Mouse (Mus musculus): ENCODE data around the gene Elmo1. TPM values are rescaled to one million over a fixed set of nuclear protein-coding genes. Genes with fewer than 3 reads are reported as not detected.

Elmo1 gene
- total and polyA plus RNA-seq, 3 experiments: 5.2 to 7.6 TPM; not detected in 1

DNA sequence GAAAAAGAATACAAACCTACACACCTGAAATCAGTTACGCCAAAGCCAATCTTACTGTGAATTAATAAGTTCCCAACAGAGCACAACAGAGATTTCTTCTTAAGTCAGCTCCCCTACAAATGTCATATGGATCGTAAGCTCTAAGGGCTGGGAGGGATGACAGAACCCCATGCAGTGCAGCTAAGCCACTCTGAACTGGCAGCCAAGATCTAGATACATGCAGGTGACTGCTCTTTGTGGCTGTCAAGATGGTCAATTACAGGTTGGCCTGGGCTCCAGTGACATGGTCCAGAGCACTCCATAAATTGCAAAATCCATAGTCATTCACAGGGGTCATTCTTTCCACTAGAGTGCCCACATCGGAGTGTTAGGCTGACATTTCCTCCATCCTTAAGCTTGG lies 516.5 kb downstream of the Elmo1 start:
- Histone ChIP-seq H3K36me3 (ENCODE audit: control insufficient read depth in 1 of 2, insufficient read depth in 2 of 2, low read length in 2 of 2) (no peaks in the 10 kb centered on the region), H3K9me3 (replicated peaks; ENCODE audit: insufficient read depth, low read length) (no peaks in the 10 kb centered on the region), H3K27me3 (ENCODE audit: control insufficient read depth in 1 of 2, insufficient read depth in 2 of 2, low read length in 2 of 2) (no peaks in the 10 kb centered on the region), H3K9ac (ENCODE audit: control insufficient read depth, low read depth, low read length, poor library complexity, severe bottlenecking) (no peak overlapping the region), H3K27ac (ENCODE audit: control insufficient read depth, low read depth, low read length) (no peak overlapping the region), H3K4me3 (ENCODE audit: control insufficient read depth in 1 of 2, insufficient read depth in 1 of 2, low read depth in 2 of 2, low read length in 2 of 2) (no peak overlapping the region), H3K4me1 (ENCODE audit: control insufficient read depth in 1 of 2, insufficient read depth in 2 of 2, low read length in 2 of 2) (no peaks in the 10 kb centered on the region), H3K79me2 (ENCODE audit: control insufficient read depth, insufficient read depth, low read length, poor library complexity) (no peaks in the 10 kb centered on the region)
- TF ChIP-seq EP300 (IDR thresholded peaks at IDR 0.05; ENCODE audit: low read depth in 1 of 2, low read length in 2 of 2) (no peak), SMC3 (IDR thresholded peaks at IDR 0.05; ENCODE audit: low read depth, low read length) (no peak), CHD1 (IDR thresholded peaks at IDR 0.05; ENCODE audit: low read depth, low read length) (no peak), TCF12 (IDR thresholded peaks at IDR 0.05; ENCODE audit: low read depth, low read length) (no peak), MYC (IDR thresholded peaks at IDR 0.05; ENCODE audit: low read depth, low read length) (no peak), MXI1 (IDR thresholded peaks at IDR 0.05; ENCODE audit: low read depth, low read length) (no peak), ZKSCAN1 (IDR thresholded peaks at IDR 0.05; ENCODE audit: low read depth, low read length) (no peak), ZC3H11A (IDR thresholded peaks at IDR 0.05; ENCODE audit: low read depth, low read length) (no peak), RCOR1 (IDR thresholded peaks at IDR 0.05; ENCODE audit: low read depth, low read length) (no peak), MAX (IDR thresholded peaks at IDR 0.05; ENCODE audit: low read length) (no peak), UBTF (IDR thresholded peaks at IDR 0.05; ENCODE audit: borderline replicate concordance, insufficient read depth, low read depth, low read length) (no peak), MYB (IDR thresholded peaks at IDR 0.05; ENCODE audit: low read depth, low read length) (no peak), USF1 (IDR thresholded peaks at IDR 0.05; ENCODE audit: low read depth, low read length) (no peak), ETS1 (IDR thresholded peaks at IDR 0.05; ENCODE audit: low read depth, low read length) (no peak), TBP (IDR thresholded peaks at IDR 0.05; ENCODE audit: low read depth, low read length) (no peak)
- no peak for DNase-seq (ENCODE audit: low read depth, low spot score)

DNA sequence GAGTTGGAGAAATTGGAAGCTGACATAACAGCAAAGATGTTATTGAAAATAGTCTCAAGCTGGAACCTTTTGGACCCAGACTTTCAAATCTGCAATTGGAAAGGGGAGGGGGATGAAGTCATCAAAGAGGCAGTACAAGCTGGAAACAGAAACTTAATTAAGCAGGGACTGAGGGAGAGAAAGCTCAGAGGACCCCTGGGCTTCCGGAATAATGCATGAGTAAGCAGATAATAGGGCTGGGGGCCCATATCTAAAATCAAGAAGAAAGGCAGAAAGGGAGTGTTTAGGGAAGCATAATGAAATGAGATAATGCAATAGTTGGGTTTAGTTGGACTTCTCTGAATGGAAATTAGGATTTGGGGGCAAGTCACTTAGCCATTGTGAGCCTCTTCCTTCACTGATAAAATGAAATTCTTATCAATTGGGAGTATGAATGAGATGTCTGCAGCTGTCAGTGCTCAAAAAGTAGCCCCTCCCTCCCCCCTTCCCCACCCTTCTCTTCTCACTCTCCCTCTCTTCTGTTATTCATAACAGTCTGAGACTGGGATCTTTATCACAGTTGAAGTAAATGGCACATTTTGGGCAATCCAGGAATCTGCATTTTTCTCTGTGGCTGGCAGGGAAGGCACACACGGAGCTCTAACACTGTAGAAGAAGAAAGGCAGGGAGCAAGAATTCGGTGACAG lies 518.8 kb downstream of the Elmo1 start:
- no peak for DNase-seq (ENCODE audit: low read depth, low spot score)
- H3K27me3 ChIP-seq (ENCODE audit: control insufficient read depth in 1 of 2, insufficient read depth in 2 of 2, low read length in 2 of 2): no peaks in the 10 kb centered on the region

More for the DNA sequence above, 518.8 kb downstream of the Elmo1 start:
- no peak overlapping the region for H3K9ac ChIP-seq (ENCODE audit: control insufficient read depth, low read depth, low read length, poor library complexity, severe bottlenecking)
- no peaks in the 10 kb centered on the region for H3K36me3 ChIP-seq (ENCODE audit: control insufficient read depth in 1 of 2, insufficient read depth in 2 of 2, low read length in 2 of 2)
- no peaks in the 10 kb centered on the region for H3K9me3 ChIP-seq (replicated peaks; ENCODE audit: insufficient read depth, low read length)
- H3K79me2 ChIP-seq (ENCODE audit: control insufficient read depth, insufficient read depth, low read length, poor library complexity): no peaks in the 10 kb centered on the region
- H3K27ac ChIP-seq (ENCODE audit: control insufficient read depth, low read depth, low read length): no peak overlapping the region
- TF ChIP-seq UBTF (IDR thresholded peaks at IDR 0.05; ENCODE audit: borderline replicate concordance, insufficient read depth, low read depth, low read length) (no peak), ZMIZ1 (IDR thresholded peaks at IDR 0.05; ENCODE audit: low read depth, low read length) (no peak), TBP (IDR thresholded peaks at IDR 0.05; ENCODE audit: low read depth, low read length) (no peak), CHD1 (IDR thresholded peaks at IDR 0.05; ENCODE audit: low read depth, low read length) (no peak), MXI1 (IDR thresholded peaks at IDR 0.05; ENCODE audit: low read depth, low read length) (no peak), MAFK (IDR thresholded peaks at IDR 0.05; ENCODE audit: borderline replicate concordance, low read depth, low read length) (no peak), USF2 (IDR thresholded peaks at IDR 0.05; ENCODE audit: borderline replicate concordance in 1 of 2, insufficient read depth in 1 of 2, low read depth in 1 of 2, low read length in 2 of 2) (no peak), POLR2AphosphoS5 (IDR thresholded peaks at IDR 0.05; ENCODE audit: borderline replicate concordance, low read depth, low read length) (no peak), ZKSCAN1 (IDR thresholded peaks at IDR 0.05; ENCODE audit: low read depth, low read length) (no peak), MEF2A (IDR thresholded peaks at IDR 0.05; ENCODE audit: extremely low read depth, insufficient replicate concordance, low read depth, low read length, poor library complexity, severe bottlenecking) (no peak), ZNF384 (IDR thresholded peaks at IDR 0.05; ENCODE audit: low read depth, low read length) (no peak)
- no peaks in the 10 kb centered on the region for H3K4me1 ChIP-seq (ENCODE audit: control insufficient read depth in 1 of 2, insufficient read depth in 2 of 2, low read length in 2 of 2)
- H3K4me3 ChIP-seq (ENCODE audit: control insufficient read depth in 1 of 2, insufficient read depth in 1 of 2, low read depth in 2 of 2, low read length in 2 of 2): no peak overlapping the region
